Mouse (Mus musculus) T-helper 2 cell (primary cell): ENCODE measurements around the gene Hist1h1c.

ENCODE experiments used
- in situ Hi-C: fragments of 300-600 bp; cut with MboI, MseI; formaldehyde crosslinking; loops from one replicate; pipeline ENCODE4 v1.15.1; 2025; ENCODE audit warnings: high pct_unique_total_duplicates

Gene Hist1h1c

DNA sequence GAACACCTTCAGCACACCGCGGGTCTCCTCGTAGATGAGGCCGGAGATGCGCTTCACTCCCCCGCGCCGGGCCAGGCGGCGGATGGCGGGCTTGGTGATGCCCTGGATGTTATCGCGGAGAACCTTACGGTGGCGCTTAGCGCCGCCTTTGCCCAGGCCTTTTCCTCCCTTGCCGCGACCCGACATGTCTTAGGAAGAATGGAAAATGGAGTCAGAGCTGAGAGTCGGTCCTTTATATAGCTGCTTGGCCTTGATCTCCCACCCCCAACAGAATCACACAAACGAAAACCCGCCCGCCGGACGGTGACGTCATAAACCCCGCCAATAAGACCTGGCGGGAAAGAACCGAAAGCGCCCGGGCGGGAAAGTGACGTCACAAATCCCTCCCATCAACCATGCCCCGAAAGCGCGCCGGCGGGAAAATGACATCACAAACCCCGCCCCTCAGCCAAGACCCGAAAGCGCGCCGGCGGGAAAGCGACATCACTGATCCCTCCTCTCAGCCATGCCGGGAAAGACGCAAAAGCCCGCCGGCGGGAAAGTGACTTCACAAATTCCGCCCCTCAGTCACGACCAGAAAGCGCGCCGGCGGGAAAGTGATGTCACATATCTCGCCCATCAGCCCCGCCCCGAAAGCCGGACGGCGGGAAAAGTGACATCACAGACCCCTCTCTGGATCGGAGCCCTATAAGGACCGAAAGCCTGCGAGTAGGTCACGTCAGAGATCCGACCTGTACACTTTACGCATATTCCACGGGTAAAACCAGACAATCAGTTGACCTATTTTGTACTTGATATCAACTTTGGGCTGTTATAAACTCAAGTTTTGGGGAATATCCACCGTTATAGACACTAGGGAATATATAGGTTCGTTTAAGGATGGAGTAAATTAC lies 22.6 kb downstream of the Hist1h1c start, which contains the start of gene Hist1h4a:
Gene Hist1h4a, minus strand, starts transcription at position 259 of the 893 bp plus-strand sequence.
- in situ Hi-C loops: loop anchor here (10.0 kb wide), 1 partner anchor 1716 kb away; the partner anchor contains the start of genes Hist1h2ag, Hist1h2bj and Hist1h4i

DNA sequence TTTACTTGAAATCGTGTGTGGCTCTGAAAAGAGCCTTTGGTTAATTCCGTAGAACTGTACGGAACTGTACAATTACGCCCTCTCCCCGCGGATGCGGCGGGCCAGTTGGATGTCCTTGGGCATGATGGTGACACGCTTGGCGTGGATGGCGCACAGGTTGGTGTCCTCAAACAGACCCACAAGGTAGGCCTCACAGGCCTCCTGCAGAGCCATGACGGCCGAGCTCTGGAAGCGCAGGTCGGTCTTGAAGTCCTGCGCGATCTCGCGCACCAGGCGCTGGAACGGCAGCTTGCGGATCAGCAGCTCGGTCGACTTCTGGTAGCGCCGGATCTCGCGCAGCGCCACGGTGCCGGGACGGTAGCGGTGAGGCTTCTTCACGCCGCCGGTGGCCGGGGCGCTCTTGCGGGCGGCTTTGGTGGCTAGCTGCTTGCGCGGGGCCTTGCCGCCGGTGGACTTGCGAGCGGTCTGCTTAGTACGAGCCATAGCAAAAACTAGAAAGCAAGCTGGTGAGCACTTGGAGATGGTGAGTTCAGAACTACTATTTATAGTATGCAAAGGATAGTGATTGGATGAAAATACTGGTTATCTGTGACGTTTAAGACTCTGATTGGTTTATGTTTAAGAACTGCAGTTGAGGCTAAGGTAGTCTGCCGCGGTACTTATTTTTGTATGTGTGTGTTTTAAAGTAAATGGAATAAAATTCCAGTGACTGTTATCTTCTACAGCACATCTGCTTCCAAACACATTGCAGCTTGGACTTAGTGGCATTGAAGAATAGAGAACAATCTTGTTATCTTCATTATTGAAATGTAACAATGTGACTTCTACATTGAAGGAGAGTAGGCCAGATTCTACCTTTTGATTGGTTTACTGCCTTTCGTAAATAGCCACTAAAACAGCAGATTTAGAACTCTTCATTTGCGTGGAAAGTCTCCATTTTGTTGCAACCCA lies 23.5 kb downstream of the Hist1h1c start, which contains the start of gene Hist1h3a:
Gene Hist1h3a, minus strand, starts transcription at position 516 of the 951 bp plus-strand sequence.
- in situ Hi-C loops: loop anchor here (10.0 kb wide), 1 partner anchor 1717 kb away; the partner anchor contains the start of genes Hist1h2ag, Hist1h2bj and Hist1h4i

DNA sequence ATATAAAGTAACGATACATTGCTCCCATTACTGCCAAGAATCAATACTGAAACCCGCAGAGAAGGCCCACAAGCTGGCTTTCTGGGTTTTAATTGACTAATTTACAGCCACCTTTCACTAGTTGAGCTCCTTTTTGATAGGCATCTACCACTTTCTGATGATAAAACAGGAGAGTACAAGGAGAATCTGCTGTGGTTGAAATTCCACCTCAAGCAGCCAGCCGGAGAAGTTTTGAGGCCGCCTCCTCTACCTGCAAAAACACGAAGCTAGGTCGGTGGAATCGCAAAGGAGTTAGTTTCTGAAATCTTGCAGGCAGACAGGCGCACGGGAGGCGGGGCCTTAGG lies 24.6 kb downstream of the Hist1h1c start:
- in situ Hi-C loops: loop anchor here (10.0 kb wide), 1 partner anchor 1718 kb away; the partner anchor contains the start of genes Hist1h2ag, Hist1h2bj and Hist1h4i

DNA sequence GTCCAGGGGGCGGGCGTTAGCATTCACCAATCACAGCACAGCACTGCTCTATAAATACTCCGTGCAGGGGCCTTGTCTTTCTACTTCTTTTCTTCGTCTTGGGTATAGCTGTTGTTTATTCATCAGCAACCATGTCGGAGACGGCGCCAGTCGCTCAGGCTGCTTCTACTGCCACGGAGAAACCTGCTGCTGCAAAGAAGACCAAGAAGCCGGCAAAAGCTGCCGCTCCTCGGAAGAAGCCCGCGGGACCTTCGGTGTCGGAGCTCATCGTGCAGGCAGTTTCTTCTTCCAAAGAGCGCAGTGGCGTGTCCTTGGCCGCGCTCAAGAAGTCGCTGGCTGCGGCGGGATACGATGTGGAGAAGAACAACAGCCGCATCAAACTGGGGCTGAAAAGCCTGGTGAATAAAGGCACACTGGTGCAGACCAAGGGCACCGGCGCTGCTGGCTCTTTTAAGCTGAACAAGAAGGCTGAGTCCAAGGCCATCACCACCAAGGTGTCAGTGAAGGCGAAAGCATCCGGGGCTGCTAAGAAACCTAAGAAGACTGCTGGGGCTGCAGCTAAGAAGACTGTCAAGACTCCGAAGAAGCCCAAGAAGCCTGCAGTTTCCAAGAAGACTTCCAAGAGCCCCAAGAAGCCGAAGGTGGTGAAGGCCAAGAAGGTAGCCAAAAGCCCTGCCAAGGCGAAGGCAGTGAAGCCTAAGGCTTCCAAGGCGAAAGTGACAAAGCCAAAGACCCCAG lies 25.1 kb downstream of the Hist1h1c start, which contains the start of gene Hist1h1a:
Gene Hist1h1a, plus strand, starts transcription at position 81 of the 738 bp plus-strand sequence.
- in situ Hi-C loops: loop anchor here (10.0 kb wide), 1 partner anchor 1719 kb away; the partner anchor contains the start of genes Hist1h2ag, Hist1h2bj and Hist1h4i

DNA sequence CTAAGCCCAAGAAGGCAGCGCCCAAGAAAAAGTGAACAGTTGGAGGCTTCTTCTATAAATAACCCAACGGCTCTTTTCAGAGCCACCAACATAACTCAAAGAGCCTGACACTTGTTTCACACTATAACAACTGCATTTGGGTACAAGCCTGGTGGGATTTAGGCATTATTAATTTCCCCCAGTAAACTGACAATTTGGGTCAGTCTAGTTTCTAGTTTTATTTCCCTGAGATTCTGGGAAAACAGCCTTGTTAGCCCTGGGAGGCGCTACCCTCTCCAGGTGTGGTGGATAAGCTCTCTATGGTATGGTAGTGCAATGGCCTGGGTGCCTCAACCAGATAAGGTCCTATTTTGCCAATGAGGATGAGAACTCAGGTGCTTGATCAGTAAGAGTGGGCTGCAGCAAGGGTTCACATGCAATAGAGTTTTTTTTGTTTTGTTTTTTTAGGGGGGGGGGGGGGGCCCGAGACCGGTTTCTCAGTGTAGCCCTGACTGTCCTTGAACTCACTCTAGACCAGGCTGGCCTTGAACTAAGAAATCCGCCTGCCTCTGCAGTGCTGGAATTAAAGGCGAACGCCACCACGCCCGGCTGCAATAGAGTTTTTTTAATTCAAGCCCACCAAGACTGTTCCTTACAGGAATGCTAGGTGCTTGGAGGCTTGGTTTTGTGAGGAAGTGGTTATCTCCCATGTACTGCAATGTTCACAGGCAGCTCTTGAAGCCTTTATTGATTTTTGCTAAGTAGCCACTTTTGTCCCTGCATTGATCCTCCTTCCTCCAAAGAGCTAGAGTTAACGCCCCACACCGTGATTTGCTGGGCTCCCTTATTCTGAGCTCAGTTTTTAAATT lies 25.9 kb downstream of the Hist1h1c start:
- in situ Hi-C loops: loop anchor here (10.0 kb wide), 1 partner anchor 1720 kb away; the partner anchor contains the start of genes Hist1h2ag, Hist1h2bj and Hist1h4i

DNA sequence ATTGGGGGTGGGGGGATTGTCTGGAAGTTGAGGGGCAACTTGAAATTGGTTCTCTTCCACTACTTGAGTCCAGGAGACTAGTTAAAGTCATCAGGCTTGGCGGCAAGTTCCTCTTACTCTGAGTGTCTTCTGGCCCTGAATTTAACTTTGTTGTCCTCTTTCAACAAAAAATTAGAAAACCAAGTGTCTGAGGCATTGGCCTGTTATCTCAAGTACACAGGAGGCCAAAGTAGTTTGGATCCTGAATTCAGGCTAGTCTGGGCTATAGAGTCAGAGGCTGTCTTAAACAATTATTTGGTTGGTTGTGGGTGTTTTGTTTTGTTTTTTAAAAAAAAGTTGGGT lies 26.5 kb downstream of the Hist1h1c start:
- in situ Hi-C loops: loop anchor here (10.0 kb wide), 1 partner anchor 1720 kb away; the partner anchor contains the start of genes Hist1h2ag, Hist1h2bj and Hist1h4i

DNA sequence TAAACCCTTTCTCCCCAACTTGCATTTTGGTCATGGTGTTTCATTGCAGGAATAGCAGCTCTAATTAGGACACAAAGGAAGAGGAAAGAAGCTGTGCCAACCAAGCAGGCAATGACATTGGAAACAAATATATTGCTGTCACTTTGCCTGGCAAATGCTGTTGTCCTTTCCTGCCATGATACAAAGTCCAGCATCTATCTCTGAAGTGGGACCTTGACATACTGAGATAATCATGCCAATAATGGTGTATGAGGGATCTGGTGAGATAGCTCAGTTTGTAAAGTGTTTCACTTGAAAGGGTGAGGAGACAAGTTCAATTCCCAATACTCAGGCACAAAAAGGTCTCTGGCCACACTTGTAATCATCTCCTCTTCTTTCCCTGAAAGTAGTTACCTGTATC lies 28.2 kb downstream of the Hist1h1c start:
- in situ Hi-C loops: loop anchor here (10.0 kb wide), 1 partner anchor 1722 kb away; the partner anchor contains the start of genes Hist1h2ag, Hist1h2bj and Hist1h4i

DNA sequence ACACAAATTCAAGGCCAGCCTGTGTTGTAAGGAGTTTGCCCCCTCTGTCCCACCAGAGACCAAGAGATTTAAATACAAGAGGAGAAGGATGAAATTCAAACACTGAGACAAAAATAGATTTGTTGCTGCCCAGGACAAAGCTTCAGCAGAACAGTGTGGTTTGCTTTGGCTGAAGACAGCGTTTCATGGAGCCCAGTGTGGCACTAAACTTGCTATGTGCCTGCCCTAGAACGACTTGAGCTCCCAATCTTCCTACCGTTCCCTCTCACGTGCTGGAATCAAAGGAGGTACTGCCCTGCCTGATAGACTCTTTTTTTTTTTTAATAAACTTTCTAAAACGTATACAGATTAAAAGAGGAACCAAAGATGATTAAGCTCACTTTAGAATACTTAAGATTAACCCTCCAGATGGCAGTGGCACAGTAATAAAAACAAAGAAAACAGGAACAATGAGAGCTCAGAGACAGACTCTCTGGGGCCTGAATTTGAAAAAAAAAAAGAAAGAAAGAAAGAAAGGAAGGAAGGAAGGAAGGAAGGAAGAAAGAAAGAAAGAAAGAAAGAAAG lies 30.3 kb downstream of the Hist1h1c start:
- in situ Hi-C loops: loop anchor here (10.0 kb wide), 1 partner anchor 1724 kb away; the partner anchor contains the start of genes Hist1h2ag, Hist1h2bj and Hist1h4i

DNA sequence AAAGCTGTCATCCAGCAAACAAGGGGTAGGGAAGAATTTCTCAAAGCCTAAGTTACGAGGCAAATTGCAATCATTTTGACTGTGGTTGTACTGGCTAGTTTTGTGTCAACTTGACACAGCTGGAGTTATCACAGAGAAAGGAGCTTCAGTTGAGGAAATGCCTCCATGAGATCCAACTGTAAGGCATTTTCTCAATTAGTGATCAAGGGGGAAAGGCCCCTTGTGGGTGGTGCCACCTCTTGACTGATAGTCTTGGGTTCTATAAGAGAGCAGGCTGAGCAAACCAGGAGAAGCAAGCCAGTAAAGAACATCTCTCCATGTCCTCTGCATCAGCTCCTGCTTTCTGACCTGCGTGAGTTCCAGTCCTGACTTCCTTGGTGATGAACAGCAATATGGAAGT lies 31.0 kb downstream of the Hist1h1c start, which contains the start of gene Trim38:
Gene Trim38, plus strand, starts transcription at position 301 of the 400 bp plus-strand sequence.
- in situ Hi-C loops: loop anchor here (10.0 kb wide), 1 partner anchor 1725 kb away; the partner anchor contains the start of genes Hist1h2ag, Hist1h2bj and Hist1h4i

DNA sequence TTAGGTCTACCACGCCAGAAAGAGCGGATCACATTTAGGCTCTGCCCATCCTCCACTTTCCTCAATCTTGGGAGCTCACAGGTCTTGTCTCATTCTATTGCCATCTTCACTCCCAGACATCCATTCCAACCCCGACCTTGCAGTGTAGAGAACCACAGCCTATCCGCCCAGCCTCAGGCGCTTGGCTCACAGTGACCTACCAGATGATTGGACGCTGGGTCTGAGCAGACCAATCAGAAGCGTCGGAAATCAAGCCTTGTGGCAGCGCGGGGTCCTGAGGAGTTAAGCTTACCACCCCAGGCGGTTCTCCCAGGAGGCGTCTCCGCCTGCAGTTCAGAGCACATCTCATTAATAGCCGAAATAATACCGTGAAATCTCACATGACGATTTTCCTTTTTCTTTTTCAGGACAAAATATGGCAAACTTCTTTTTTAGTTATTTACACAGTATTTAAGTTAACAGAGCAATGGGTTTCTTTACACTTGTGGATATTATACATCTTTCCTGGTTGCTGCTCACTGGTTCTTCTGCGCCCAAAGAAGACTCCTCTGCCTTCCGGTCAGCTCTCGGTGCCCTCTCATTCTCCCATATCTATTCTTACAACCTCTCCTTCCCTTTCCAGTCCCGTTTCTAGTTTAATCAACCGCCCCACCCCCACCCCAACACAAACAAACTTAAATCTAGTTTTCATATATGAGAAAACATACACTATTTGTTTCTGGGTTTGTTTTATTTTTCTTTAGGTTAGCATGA lies 34.1 kb downstream of the Hist1h1c start:
- in situ Hi-C loops: no loop called here

DNA sequence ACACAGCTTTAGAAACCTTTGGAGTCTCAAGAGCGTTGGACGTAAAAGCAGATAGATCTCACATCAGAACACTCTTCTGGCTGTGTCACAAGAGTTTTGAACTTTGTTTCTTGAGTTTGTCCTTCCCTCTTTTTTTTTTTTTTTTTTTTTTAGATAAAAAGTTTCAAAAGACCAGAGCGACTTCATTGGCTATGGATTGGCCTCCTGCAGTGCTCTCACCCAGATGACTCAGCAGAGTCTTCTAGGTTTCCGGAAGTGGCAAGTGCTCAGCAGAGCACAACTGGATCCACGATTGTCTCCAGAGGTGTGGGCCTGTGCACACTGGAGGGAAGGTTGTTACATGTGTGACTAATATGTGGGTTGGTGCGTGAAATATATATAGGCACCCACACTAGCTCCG lies 39.7 kb downstream of the Hist1h1c start:
- in situ Hi-C loops: no loop called here

DNA sequence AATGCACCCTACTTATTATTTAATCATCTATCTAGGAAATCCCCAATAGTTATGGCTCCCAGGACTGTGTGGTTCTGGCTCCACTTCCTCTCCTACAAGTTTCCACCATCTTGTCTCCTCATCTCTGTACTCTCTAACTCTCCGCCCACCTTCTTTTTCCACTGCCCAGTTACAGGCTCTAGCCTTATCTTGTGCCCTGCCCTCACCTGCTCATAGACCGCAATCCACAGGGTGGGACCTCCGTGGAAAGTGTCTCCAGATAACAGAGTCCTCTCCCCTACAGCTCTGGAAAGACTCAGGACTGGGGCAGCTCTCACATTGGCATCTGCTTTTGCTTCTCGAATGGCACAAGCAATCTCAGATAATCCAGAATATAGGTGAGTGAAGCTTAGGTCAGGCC lies 40.4 kb downstream of the Hist1h1c start:
- in situ Hi-C loops: no loop called here
